Mouse (Mus musculus) heart, postnatal 0 days (tissue): ENCODE data around the gene Cd2ap.
A peak's percentile ranks its signal among the peaks of the same experiment; 100 is the strongest.

Experiments used
- CTCF ChIP-seq: IDR thresholded peaks from 2 replicates; pipeline ENCODE4 v1.5.1; 2016; ENCODE audit warnings: antibody characterized with exemption, control low read depth, low read depth
- EP300 ChIP-seq: IDR thresholded peaks from 2 replicates; pipeline ENCODE4 v1.6.1; 2016; ENCODE audit warnings: antibody characterized with exemption, low read depth

DNA sequence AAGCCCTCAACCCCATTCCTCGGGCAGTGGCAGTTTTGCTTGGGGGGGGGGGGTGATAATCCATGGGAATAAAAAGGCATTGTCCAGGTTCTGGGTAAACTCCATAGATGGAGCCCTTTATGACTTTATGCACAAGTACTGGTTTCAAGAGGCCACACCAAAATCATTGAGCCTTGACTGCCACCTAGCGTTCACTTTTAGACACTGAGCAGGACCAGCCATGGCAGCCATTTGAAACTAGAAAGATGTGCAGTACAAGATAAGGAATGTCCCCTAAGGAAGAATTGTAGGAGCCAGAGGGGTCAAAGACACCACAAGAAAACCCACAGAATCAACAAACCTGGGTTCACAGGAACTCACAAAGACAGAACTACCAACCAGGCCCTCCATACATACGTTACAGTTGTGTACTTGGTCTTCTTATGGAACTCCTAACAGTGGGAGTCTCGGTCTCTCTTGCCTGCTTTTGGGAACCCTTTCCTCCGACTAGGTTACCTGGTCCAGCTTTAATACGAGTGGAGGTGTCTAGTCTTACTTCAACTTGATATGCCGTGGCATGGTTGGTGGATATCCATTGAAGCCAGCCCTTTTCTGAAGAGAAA, 94.2 kb downstream of the Cd2ap start:
- TF ChIP-seq CTCF = peak; percentile 74
- no peak for TF ChIP-seq EP300
